Mouse (Mus musculus) mature B cell (primary cell): ENCODE results near the gene Ccdc77.

Experiments used
- in situ Hi-C: fragments of 300-500 bp; cut with MboI; formaldehyde crosslinking; loops from 2 replicates; pipeline ENCODE4 v1.14.3; 2019

The Ccdc77 gene

DNA sequence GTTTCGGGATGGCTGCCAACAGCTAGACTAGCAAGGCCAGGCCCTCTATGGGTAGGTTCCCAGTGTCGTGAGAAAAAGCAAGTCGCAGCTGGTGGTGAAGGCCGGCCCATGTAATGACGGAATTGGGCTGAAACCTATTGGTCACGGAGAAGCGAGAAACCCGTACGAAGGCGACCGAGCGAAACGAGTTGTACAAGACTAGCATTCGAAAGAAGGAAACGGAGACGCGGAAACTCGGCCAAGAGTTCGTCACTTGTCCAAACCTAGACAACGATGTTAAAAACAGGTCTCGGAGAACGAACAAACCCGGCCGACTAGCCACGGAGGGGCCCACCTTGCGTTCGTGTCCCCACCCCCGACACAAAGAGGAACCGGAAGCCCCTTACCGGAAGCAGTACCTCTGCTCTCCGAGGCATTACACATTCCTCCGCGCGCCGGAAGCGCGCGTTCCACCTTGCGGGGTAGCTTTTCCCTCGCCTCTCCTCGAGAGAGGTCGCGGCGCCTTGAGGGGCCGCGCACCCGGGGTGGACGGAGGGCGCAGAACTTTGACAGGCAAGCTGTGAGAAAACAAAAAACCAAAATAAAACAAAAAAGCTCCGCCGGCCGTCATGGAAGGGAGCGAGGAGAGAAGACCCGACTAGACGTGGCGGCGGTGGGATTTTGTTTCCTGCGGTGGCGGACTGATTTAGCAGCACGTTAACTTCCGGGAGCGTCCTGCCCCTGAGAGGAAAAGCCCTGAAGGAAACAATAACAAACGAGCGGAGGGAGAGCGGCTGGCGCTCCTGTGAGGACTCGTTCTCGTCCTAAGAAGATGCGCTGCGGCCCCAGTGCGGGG, at the start of gene Ccdc77, which contains the start of gene Kdm5a:
Ccdc77 (minus strand) TSS at position 687 of the 835 bp plus-strand sequence.
Kdm5a (plus strand) TSS at position 437 of the 835 bp plus-strand sequence.
- in situ Hi-C loops, result no loop called here

- in situ Hi-C loops, result no loop called here
Observed at GRCm38 (mm10) chr6:120403936-120404335, 39.8 kb upstream of the Ccdc77 start.

- in situ Hi-C loops, result no loop called here
Observed at GRCm38 (mm10) chr6:120395622-120396345, 31.6 kb upstream of the Ccdc77 start.

GRCm38 (mm10) chr6:120392811-120393210, 28.6 kb upstream of the Ccdc77 start:
- in situ Hi-C loops, result no loop called here

GRCm38 (mm10) chr6:120390054-120390453, 25.9 kb upstream of the Ccdc77 start:
- in situ Hi-C loops, result no loop called here

DNA sequence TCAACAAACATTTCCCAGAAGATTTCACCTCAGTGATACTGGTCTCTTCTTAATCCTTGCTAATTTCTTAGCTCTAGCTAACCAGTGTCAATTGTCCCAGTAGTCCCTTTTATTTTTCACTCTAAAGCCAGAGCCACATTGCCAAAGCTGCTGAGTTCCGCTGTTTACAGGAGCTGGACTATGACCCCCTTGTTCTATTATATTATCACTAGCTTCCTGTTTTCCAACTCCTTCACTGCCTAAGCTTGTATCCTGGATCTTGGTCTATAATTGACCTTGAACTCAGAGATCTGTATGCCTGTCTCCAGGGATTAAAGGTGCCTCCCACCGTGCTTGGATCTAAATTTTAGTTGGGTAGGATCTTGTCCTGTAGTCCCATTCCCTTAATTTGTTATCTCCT, 12.6 kb upstream of the Ccdc77 start:
- in situ Hi-C loops, result no loop called here

DNA sequence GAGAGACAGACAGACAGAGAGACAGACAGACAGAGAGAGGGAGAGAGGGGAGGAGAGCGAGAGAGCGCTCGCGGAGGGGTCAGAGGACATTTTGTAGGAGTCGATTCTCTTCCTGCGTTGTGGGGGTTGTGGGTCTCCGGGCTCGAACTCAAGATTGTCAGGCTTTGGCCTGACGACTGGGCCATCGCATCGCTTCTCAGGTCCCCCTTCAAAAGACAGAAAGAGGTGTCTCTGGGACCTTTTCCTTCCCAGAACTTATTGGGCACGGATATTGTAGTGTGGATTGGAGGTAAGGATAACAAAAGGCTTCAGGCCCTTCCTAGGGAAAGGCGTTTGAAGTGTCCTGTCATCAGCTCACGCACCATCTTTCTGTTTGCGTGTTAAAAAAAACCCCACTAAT, 877 bp upstream of the Ccdc77 start:
- in situ Hi-C loops, result no loop called here

GRCm38 (mm10) chr6:120364523-120364905, 340 bp upstream of the Ccdc77 start:
- in situ Hi-C loops, result no loop called here

DNA sequence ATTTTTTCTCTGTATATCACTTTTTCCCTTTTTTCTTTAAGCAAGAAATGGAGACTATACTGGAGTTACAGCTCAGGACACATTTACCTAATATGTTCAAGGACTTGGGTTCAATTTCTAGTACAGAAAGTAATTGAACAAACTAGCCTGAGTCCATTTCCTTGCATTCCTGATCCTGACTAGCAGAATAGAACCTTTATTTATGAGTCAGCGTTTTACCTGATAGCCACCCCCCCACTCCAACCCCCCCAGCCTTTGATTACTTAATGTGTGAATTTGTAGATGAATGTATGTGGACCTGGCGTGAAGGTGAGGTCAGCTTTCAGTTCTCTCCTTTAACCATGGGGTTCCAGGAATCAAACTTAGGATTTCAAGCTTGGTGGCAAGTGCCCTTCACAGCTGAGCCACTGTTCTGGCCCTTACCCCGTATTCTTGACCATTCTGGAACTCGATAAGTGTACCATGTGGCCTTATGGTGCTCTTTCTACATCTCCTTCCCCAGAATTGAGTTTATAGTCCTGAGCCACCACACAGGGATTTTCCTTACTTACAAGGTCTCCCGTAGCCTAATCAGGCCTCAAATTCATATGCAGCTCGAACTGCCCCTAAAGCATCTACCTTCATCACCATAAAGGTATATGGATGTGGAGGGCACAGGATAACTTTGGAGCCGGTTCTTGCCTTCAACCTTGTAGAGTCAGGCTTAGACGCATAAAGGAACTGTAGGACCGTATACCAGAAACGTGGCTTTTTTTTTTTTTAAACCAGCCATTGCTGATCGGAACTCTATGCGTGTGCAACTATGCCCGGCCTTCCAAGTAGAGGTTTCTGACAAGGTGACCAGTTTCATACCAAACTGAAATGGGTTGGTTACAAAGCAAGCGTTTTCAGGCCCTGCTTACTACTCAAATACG, 1.1 kb downstream of the Ccdc77 start:
- in situ Hi-C loops, result no loop called here

GRCm38 (mm10) chr6:120362124-120362523, 2.0 kb downstream of the Ccdc77 start:
- in situ Hi-C loops, result no loop called here

- in situ Hi-C loops, result no loop called here
Observed at GRCm38 (mm10) chr6:120356951-120357945, 6.9 kb downstream of the Ccdc77 start.

GRCm38 (mm10) chr6:120356478-120356877, 7.7 kb downstream of the Ccdc77 start:
- in situ Hi-C loops, result no loop called here

- in situ Hi-C loops, result no loop called here
Observed at GRCm38 (mm10) chr6:120349018-120349417, 15.2 kb downstream of the Ccdc77 start.

- in situ Hi-C loops, result no loop called here
Observed at GRCm38 (mm10) chr6:120343992-120344391, 20.2 kb downstream of the Ccdc77 start.

DNA sequence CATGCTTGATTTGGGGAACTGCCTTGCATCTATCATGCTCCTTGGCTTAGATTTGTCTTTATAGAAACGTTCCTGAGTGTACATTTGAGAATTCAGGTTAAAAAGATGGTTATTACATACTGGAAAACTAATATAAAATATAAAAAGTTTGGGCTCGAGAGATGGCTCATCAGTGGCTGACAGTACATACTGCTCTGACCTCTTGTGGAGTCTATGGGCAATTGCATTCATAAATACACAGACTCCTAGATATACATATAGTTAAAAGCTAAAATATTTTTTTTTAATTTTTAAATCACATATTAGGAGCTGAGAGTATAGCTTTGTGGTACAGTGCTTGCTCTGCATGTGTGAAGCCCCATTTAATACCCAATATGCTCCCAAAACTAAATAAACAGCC, 31.8 kb downstream of the Ccdc77 start:
- in situ Hi-C loops, result no loop called here

DNA sequence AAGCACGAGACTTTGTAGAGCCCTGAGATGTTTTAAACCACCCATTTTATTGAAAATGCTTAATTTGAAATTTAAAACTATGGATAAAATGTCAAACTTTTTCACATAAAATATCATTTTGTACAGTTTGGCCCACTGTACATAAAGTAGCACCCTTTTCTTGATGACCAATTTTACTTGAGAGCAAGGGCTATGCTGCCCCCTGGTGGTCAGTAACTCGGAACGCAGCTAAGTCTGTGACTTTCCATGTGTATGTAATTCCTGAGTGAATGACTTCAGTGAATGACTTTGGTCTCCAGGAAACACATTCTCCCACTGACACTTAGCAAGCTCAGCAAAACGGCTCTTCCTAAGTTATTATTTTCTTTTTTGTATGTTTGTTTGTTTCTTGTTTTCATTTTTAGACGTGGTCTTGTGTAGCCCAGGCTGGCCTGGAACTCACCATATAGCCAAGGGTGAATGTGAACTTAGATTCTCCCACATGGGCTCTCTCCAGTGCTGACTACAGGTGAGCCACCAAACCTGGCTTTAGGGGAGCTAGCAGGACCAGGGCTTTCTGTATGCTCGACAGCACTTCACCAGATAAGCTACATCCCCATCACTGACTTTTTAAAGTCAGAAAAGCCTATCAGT, 39.8 kb downstream of the Ccdc77 start:
- in situ Hi-C loops, result no loop called here

DNA sequence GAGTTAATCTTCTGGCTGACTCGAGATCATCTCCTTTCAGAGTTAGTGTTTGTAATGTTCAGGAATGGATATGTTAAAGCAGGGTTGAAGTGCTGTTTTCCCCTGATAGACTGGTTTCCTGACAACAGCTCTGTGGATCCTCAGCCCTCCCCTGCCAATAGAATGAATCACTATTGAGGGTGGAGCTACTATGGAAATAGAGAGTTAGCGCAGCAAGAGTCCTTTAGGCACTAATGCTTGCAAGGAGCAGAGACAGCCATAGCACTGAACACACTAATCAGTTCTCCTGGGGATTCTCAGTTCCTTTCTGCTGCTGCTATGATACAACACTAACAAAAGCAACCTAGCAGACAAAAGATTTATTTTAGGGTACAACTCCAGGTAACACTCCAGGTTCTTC, 43.8 kb downstream of the Ccdc77 start:
- in situ Hi-C loops, result no loop called here

DNA sequence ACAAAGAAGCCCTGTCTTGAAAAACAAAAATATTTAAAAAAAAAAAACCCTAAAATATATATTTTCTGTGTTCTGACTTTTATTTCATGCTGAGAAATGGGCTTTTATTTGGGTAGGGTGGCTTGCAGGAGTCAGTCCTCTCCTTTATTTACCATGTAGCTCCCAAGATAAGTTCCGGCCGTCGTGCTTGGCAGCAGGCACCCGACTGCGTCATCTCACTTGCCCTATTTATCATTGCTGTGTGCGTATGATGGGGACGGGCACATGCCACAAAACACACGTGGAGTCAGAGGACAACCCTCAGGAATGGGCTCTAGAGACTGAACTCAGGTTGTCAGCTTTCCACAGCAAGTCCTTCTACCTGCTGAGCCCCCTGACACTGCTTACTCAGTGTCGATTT, 45.0 kb downstream of the Ccdc77 start:
- in situ Hi-C loops, result no loop called here

GRCm38 (mm10) chr6:120318303-120318940, 45.8 kb downstream of the Ccdc77 start:
- in situ Hi-C loops, result no loop called here

DNA sequence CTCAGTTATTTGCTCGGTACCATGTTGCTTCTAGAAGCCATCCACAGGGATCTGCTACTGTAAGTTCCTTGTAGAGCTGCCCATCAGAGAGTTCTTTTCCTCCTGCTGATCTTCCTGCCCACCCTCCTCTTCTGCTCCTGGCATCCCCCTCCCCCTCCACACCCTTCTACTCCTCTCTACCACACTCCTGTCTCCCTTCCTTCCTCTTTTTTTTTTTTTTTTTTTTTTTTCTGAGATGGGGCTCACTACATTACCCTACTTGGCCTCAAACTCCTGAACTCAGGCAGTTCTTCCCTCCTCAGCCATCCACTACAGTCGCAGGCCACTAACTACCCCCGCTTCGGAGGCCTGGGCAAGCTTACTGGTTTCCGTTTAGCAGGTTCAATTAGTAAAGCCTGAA, 51.7 kb downstream of the Ccdc77 start:
- in situ Hi-C loops, result no loop called here
